Mouse (Mus musculus) spleen, adult 2 months (tissue): ENCODE measurements around the gene Spata13.

ENCODE experiments used
- CTCF ChIP-seq: fragments of 200-500 bp; IDR thresholded peaks from 2 replicates; pipeline ENCODE4 v1.5.1; 2011; ENCODE audit warnings: mild to moderate bottlenecking, inconsistent platforms; ENCODE audit not compliant: insufficient read depth, insufficient read length, insufficient replicate concordance; ENCODE audit errors: extremely low read depth
- POLR2A ChIP-seq: fragments of 200-500 bp; IDR thresholded peaks from 2 replicates; pipeline ENCODE4 v1.6.1; 2011; ENCODE audit warnings: low read depth, low read length, inconsistent platforms

GRCm38 (mm10) chr14:60776521-60776920, 142.7 kb downstream of the Spata13 start:
- no peak for TF ChIP-seq CTCF
- no peak for TF ChIP-seq POLR2A
